13 mouse cellular contexts compared by ENCODE assay signal in the genomic region with DNA sequence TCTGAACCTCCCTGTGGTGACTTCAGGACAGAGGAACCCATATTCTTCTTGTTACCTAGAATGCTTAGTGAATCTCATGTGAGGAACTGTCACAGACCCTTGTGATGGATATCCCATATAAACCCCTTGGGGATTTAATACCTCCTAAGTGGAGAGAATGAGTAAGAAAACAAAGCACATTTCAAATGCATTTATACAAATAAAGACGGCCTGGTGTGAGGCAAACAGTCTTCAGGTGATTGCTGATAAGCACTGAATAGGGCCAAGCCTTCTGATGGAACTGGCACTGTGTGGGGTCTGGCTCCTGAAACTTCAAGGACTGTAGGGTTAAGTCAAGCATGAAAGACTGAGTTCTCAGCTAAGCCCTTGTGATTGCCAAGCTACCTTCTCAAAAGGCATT. TPM values are rescaled to one million over a fixed set of nuclear protein-coding genes. Genes with fewer than 3 reads are reported as not detected.
"Had no signal": no experiment of that assay in that cellular context is flagged by ENCODE, and none has a peak within 500 bp of the region (broad histone marks: within the 10 kb centered on the region; RNA-seq: fewer than 3 reads in every experiment).

No protein-coding gene starts in this region.

- DNase-seq: retina, postnatal 1 day; right cerebral cortex, adult 18-20 months; right cerebral cortex, postnatal 14 days; right cerebral cortex, postnatal 25 days; right cerebral cortex, postnatal 4 days; spleen, adult 18-20 months; thymus, adult 18-20 months; thymus, adult 2 months; thymus, postnatal 14 days; thymus, postnatal 25 days; thymus, postnatal 36 days; thymus, postnatal 4 days had no signal

RNA-seq across cellular contexts. Expression of a gene that starts 59.6 kb away (rescaled TPM):
- total RNA-seq: neutrophil, adult 5-6 weeks had no signal
